Mouse (Mus musculus) spleen, postnatal 4 days (tissue): ENCODE measurements at regions not wholly inside any gene's neighbourhood (a gene's known extent, or its start where the extent isn't known, plus 50 kb on each side); places are given as distances from the start of the nearest gene placed in this dataset.

ENCODE experiments used
- DNase-seq, 2 experiments: peaks; one replicate each; pipeline ENCODE4 v3.0.0; 2022; ENCODE audit warnings: low spot score in 2 of 2

DNA sequence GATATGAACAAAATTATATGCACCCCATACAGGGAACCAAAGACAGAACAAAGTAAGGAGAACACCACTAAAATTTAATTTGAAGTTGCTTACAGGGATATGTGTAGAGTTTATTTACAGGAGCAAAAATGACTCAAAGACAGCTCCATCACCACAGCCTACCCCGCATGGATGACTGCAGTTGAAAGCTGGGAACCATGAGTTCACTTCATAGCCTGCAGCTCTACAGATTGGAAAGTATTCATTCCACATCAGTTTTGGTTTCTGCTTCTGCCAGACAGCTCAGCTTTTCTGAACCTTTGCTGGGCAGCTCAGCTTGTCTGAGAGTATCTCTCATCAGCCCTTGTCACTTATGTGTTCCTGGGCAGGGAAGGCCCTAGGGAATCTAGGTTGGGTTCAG is 160.6 kb upstream of the Sema3d start:
- no peak for DNase-seq

DNA sequence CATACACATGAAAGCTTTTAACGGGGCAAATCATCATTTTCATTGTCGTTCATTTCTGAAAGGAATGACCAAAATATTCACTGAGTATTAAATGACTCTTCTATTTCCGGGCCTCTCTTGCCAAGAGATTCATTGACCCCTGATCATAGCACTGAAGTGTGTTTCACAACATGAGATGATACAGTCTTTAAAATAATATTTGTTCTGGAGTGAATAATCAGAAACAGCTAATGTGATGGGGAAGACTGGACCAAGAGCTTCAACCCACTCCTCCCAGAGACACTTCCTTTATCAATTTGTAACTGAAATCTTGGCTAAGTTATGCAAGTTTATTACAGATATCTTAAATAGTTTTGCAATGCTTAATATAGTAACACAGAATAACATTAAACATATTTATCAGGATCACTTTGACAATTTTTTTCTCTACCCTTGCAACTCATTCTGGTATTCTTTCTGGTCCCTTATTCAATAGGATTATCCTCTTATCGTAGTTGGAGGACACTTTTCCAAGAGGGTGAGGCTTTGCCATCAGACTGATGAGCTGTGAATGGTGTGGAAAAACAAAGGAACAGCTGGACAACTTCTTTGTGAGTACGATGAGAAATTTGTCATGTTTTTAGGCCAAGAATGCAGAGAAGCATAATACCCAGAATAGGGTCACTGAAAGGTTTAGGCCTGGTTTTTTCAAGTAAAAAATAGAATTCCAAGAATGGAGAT is 149.6 kb upstream of the Sema3d start:
- DNase-seq = no peak

DNA sequence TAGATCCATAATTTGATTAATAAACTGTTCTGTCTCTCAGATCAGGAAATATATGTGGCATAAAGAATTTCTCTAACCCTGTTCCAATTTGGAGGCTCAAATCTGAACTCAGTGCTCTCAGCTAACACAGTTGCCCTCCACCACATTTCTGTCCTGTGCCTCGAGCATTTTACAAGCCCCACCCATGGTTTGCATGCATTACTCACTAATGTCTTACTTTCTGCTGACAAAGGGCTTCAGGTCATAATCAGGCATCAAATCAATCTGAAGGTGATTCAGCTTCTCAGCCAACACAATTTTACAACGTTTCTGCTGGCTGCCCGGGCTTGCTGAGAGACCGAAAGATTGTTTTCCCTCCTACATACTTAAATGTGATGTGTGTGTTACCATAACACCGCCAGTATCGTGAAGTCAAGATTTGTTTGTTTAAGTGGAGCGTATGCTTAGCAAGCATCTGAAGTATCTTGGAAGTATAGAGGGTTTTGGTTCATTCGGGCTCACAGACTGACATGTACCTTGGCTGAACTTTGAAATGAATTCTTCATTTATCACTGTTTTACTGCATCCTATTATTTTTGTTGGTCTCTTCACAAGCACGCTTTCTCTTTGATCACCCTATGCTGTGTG is 139.9 kb upstream of the Sema3d start:
- DNase-seq = no peak

- no peak for DNase-seq
These were observed 89.5 kb upstream of the Sema3d start for GRCm38 (mm10) chr5:12293685-12294084.

DNA sequence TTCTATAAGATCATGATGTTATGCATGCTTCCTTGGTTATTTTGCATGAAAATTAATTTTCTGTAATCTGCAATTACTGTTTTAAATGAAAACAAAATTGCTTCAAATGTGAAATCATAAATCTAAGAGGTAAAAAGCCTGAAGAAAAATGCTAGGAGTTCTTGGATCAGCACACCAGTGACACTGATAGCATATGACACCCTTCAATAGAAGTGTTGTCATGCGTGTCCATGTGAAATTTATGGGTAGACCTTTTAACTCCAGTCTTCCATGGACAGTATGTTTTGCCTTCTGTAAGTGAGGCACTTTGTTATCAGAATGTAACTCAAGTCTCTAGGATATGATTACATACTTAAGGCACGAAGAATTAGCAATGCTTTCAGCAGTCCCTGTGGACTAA is 85.9 kb upstream of the Sema3d start:
- no peak for DNase-seq

GRCm38 (mm10) chr5:12301833-12302808 is 81.1 kb upstream of the Sema3d start:
- DNase-seq = no peak

GRCm38 (mm10) chr5:12309408-12309807 is 73.8 kb upstream of the Sema3d start:
- no peak for DNase-seq

DNA sequence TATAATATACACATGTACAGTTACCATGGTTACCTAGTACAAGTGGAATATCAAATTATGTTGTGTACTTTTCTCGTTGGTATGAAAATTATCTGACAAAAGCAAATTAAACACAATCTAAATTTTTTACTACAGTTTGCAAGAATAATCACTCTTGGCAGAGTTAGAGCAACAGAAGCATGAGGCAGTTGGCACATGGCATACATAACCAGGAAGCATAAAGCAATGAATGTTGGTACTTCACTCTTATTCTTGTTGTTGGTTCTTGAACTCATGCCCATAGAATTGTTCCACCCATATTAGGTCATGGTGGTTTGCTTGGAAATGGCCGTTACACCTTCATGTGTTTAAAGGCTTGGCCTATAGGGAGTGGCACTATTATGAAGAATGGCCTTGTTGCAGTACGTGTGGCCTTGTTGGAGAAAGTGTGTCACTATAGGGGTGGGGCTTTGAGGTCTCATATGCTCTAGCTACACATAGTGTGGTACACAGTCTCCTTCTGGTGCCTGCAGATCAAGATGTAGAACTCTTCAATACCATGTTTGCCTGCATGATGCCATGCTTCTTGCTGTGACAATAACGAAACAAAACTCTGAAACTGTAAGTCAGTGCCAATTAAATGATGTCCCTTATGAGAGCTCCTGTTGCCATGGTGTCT is 50.4 kb upstream of the Sema3d start:
- no peak for DNase-seq
